Mouse (Mus musculus): ENCODE data around the gene Fmnl2. TPM values are rescaled to one million over a fixed set of nuclear protein-coding genes. Genes with fewer than 3 reads are reported as not detected.

Gene Fmnl2
- polyA plus RNA-seq, 1 experiment = not detected

DNA sequence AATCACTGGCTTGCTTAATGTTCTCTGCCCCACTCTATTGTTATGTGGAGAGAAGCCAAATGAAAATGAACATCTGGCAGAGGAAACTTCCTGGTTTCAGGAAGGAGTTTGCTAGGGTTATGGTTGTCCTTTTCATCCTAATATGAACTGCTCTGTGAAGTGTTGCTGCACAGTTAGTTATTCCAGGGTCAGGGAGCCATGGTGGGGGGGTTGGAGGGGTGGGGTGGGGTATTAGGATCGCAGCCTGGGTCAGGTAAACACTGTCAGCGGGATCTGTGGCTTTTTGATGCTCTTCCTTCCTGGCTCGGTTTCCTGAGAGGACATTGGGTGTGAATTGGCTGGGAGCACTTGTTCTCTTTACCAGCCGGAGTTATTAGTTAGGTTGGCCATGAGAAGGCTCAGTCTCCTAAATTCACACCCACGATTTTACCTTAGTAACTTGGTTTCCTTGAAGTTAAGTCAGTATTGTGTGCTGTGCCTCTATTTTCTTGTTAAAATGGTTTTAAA is 134.1 kb downstream of the Fmnl2 start:
- no peaks in the 10 kb centered on the region for H3K9me3 ChIP-seq (ENCODE audit: control insufficient read depth, low read length)
- H3K27me3 ChIP-seq (ENCODE audit: control insufficient read depth) = no peaks in the 10 kb centered on the region
- no peak for TF ChIP-seq GATA1 (IDR thresholded peaks at IDR 0.05; ENCODE audit: low read length)
- TF ChIP-seq TAL1 (IDR thresholded peaks at IDR 0.05; ENCODE audit: low read length) = no peak
- H3K36me3 ChIP-seq (ENCODE audit: control insufficient read depth) = no peaks in the 10 kb centered on the region
- no peak overlapping the region for H3K4me3 ChIP-seq (replicated peaks)
- H3K4me1 ChIP-seq (ENCODE audit: control insufficient read depth) = no peaks in the 10 kb centered on the region

DNA sequence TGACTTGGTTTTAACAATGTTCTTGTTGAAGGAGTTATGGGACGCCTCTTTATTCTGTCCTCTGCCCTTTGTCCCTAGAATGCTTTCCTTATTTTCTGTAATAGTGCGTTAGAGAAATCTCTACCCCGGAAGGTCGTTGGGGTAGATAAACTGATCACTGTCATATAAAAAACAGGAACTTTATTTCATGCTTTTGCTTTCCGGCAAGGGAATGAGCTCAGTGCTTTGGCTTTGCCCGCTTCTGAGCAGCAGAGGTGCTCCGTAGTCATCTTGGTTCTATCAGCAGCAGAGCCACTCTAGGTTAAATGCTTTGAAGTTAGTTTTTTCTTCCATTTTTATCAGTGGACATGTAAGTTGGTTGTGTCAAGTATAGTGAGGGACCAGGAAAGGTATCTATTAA is 135.6 kb downstream of the Fmnl2 start:
- TF ChIP-seq GATA1 (IDR thresholded peaks at IDR 0.05; ENCODE audit: low read length) (no peak), TAL1 (IDR thresholded peaks at IDR 0.05; ENCODE audit: low read length) (no peak)
- H3K36me3 ChIP-seq (ENCODE audit: control insufficient read depth) = no peaks in the 10 kb centered on the region

DNA sequence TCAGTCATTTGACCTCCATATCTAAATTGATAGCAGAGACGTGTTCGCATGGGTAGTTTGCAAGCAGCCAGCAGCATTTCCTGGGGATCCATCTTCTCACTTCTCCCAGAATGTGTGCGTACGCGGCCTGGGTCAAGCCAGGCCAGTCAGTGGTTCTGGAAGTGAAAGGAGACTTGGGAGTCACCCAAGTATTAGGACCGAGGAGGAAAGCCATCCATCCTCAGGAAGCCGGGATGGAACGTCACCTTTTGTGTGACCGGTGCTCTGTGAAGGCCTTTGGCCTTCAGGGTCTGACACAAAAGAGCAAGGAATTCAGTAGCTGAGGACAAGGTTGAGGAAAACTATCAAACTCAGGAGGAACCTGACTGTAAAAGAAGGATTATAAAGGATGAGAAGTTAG is 136.9 kb downstream of the Fmnl2 start:
- no peaks in the 10 kb centered on the region for H3K27me3 ChIP-seq (ENCODE audit: control insufficient read depth)
- no peaks in the 10 kb centered on the region for H3K4me1 ChIP-seq (ENCODE audit: control insufficient read depth)
- TF ChIP-seq TAL1 (IDR thresholded peaks at IDR 0.05; ENCODE audit: low read length) (no peak), GATA1 (IDR thresholded peaks at IDR 0.05; ENCODE audit: low read length) (no peak)
- H3K36me3 ChIP-seq (ENCODE audit: control insufficient read depth) = no peaks in the 10 kb centered on the region
- no peak overlapping the region for H3K4me3 ChIP-seq (replicated peaks)
- no peaks in the 10 kb centered on the region for H3K9me3 ChIP-seq (ENCODE audit: control insufficient read depth, low read length)

More for the DNA sequence above, 135.6 kb downstream of the Fmnl2 start:
- no peak overlapping the region for H3K4me3 ChIP-seq (replicated peaks)
- H3K4me1 ChIP-seq (ENCODE audit: control insufficient read depth) = no peaks in the 10 kb centered on the region
- H3K9me3 ChIP-seq (ENCODE audit: control insufficient read depth, low read length) = no peaks in the 10 kb centered on the region
- H3K27me3 ChIP-seq (ENCODE audit: control insufficient read depth) = no peaks in the 10 kb centered on the region

DNA sequence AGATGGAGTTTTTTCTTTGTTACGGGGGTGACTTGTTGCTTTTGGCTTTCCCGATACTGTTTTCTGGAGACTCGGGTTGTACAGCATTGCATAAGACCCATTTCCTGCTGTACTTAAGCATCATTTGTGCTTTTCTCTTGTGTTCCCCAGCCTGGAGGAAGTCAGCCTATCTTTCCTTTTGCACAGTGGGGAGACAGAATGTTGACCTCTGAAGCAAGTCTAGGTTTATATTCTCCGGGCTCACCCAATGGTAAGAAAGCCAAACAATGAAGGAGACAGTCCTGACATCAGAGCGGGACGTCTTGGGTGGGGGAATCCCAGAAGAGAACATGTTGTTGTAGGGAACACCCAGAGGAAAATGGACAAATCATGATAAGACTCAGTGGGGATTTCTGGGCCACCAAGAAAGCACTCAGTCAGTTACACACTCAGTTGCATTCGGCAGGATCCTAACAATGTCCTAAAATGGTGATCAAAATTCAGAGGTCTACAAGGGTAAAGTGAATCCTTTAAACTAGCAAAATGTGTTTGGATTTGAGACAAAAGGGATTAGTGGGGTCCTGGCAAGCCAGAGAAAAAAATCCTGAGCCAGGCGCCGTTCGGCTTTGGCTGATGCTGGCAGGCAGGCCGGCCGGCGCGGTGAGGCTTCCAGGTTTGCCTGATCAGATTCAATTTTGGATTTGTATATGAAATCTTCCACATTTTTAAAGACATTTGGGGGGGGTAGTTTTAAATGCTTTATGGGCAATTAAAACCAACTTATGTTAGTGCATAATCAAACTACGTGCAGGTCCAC is 140.5 kb downstream of the Fmnl2 start:
- Histone ChIP-seq H3K4me1 (ENCODE audit: control insufficient read depth) (no peaks in the 10 kb centered on the region), H3K9me3 (ENCODE audit: control insufficient read depth, low read length) (no peaks in the 10 kb centered on the region), H3K27me3 (ENCODE audit: control insufficient read depth) (no peaks in the 10 kb centered on the region), H3K4me3 (replicated peaks) (no peak overlapping the region), H3K36me3 (ENCODE audit: control insufficient read depth) (no peaks in the 10 kb centered on the region)
- TF ChIP-seq TAL1 (IDR thresholded peaks at IDR 0.05; ENCODE audit: low read length) (no peak), GATA1 (IDR thresholded peaks at IDR 0.05; ENCODE audit: low read length) (no peak)

DNA sequence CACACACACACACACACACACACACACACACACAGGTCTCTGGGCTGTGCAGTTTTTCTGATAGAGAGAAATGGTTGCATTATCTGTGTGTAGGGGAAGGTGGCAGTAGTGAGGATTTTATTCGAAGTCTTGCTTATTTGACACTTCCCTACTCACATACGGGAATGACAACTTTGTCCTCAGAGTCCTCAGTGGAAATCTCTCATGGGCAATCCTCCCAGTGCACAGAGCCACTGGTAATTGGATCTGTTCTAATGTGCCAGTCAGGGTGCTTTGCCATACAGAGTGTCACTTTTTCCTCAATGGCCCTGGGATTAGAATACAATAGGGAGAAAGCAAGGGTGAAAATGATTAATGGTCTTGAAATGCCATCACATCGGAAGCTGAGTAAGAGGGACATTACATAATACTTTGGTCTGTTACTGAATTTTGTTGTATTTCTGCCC is 141.9 kb downstream of the Fmnl2 start:
- no peaks in the 10 kb centered on the region for H3K9me3 ChIP-seq (ENCODE audit: control insufficient read depth, low read length)

DNA sequence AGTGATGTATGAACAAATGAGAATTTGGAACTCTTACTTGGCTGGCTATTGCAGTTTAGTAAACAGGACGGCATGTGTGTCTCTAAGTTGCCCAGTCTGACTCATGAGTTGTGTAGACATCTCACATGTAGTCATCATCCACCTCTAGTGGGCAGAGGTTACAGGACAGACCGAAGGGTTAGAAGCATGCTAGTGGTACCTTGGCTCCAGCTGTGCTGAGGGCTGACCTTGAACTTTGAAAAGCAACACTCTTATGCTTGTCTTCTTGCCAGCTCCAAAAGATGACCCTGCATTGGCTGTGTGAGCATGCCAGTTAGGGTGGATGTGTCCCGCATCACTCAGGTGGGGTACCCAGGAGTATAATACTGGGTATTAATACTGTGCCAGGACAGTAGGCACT is 142.8 kb downstream of the Fmnl2 start:
- Histone ChIP-seq H3K27me3 (ENCODE audit: control insufficient read depth) (no peaks in the 10 kb centered on the region), H3K4me1 (ENCODE audit: control insufficient read depth) (no peaks in the 10 kb centered on the region), H3K4me3 (replicated peaks) (no peak overlapping the region), H3K9me3 (ENCODE audit: control insufficient read depth, low read length) (no peaks in the 10 kb centered on the region), H3K36me3 (ENCODE audit: control insufficient read depth) (no peaks in the 10 kb centered on the region)
- TF ChIP-seq GATA1 (IDR thresholded peaks at IDR 0.05; ENCODE audit: low read length) = no peak
- no peak for TF ChIP-seq TAL1 (IDR thresholded peaks at IDR 0.05; ENCODE audit: low read length)

More for the DNA sequence above, 141.9 kb downstream of the Fmnl2 start:
- TF ChIP-seq TAL1 (IDR thresholded peaks at IDR 0.05; ENCODE audit: low read length) = no peak
- TF ChIP-seq GATA1 (IDR thresholded peaks at IDR 0.05; ENCODE audit: low read length) = no peak
- Histone ChIP-seq H3K27me3 (ENCODE audit: control insufficient read depth) (no peaks in the 10 kb centered on the region), H3K4me1 (ENCODE audit: control insufficient read depth) (no peaks in the 10 kb centered on the region), H3K36me3 (ENCODE audit: control insufficient read depth) (no peaks in the 10 kb centered on the region), H3K4me3 (replicated peaks) (no peak overlapping the region)

DNA sequence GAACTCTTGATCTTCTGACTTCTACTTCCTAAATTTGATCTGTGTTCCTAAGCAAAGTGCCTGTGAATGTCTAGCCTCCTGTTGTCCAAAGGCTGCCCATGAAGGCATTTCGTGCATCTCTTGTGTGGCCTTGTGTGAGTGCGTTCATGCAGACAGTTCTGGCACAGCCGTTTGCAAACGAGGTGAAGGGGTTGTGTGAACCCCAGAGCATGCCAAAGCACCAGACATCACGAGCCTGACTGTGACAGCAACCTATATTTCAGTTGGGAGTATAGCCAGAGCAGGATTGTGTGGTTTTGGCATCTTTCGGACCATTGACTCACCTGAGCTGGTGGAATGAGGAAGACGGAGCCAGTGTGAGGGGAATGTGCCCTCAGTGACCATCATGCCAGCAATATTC is 148.5 kb downstream of the Fmnl2 start:
- no peak overlapping the region for H3K4me3 ChIP-seq (replicated peaks)
- H3K36me3 ChIP-seq (ENCODE audit: control insufficient read depth) = no peaks in the 10 kb centered on the region
- no peak for TF ChIP-seq GATA1 (IDR thresholded peaks at IDR 0.05; ENCODE audit: low read length)
- no peak for TF ChIP-seq TAL1 (IDR thresholded peaks at IDR 0.05; ENCODE audit: low read length)

DNA sequence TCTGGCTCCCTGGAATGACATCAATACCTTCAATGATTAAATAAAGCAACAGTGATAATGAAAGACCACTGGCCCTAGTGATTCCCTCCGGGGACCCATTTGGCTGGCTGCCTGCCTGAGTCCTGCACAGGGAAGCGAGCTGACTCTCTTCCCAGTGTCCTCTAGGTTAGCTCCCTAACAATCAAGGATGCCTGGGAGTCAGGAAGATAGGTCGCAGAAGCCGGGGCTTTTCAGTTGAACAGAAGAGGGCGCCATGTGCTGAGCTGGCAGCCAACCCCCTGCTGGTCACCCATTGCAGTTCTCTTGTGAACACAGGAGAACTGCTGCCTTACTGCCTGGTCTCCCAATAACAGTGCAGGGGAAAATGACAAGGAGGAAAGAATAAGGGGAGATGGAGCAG is 149.5 kb downstream of the Fmnl2 start:
- H3K4me1 ChIP-seq (ENCODE audit: control insufficient read depth) = no peaks in the 10 kb centered on the region
- no peaks in the 10 kb centered on the region for H3K9me3 ChIP-seq (ENCODE audit: control insufficient read depth, low read length)
- H3K4me3 ChIP-seq (replicated peaks) = no peak overlapping the region
- H3K27me3 ChIP-seq (ENCODE audit: control insufficient read depth) = no peaks in the 10 kb centered on the region
- TF ChIP-seq GATA1 (IDR thresholded peaks at IDR 0.05; ENCODE audit: low read length) (no peak), TAL1 (IDR thresholded peaks at IDR 0.05; ENCODE audit: low read length) (no peak)
- no peaks in the 10 kb centered on the region for H3K36me3 ChIP-seq (ENCODE audit: control insufficient read depth)

More for the DNA sequence above, 148.5 kb downstream of the Fmnl2 start:
- Histone ChIP-seq H3K27me3 (ENCODE audit: control insufficient read depth) (no peaks in the 10 kb centered on the region), H3K9me3 (ENCODE audit: control insufficient read depth, low read length) (no peaks in the 10 kb centered on the region), H3K4me1 (ENCODE audit: control insufficient read depth) (no peaks in the 10 kb centered on the region)

DNA sequence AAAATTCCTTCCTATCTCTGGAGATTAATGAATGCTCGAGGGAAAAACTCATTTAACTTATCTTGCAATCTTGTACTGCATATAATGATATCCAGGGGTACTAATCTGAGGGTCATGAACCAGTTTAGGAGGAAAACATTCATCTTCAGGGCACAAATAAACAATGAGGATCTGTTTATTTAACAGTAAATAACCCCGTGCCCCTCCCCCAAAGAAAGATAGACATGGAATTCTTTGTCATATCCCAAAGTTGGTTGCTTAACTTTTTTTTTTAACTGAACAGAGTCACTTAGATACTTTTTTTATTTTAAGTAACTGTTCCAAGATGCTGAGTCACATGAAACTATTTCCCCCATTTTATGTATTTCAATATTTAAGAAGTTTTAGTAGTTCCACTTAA is 155.4 kb downstream of the Fmnl2 start:
- no peak overlapping the region for H3K4me3 ChIP-seq (replicated peaks)
- H3K27me3 ChIP-seq (ENCODE audit: control insufficient read depth) = no peaks in the 10 kb centered on the region
- no peaks in the 10 kb centered on the region for H3K9me3 ChIP-seq (ENCODE audit: control insufficient read depth, low read length)
- TF ChIP-seq GATA1 (IDR thresholded peaks at IDR 0.05; ENCODE audit: low read length) (no peak), TAL1 (IDR thresholded peaks at IDR 0.05; ENCODE audit: low read length) (no peak)
- no peaks in the 10 kb centered on the region for H3K36me3 ChIP-seq (ENCODE audit: control insufficient read depth)
- H3K4me1 ChIP-seq (ENCODE audit: control insufficient read depth) = no peaks in the 10 kb centered on the region
